Mouse (Mus musculus) ES-CJ7 (cell line): Measurements from ENCODE around the gene Lcmt1.

Experiments
- DNase-seq: peaks from one replicate; pipeline ENCODE4 v3.0.0; 2011; ENCODE audit warnings: low read depth, low spot score

The Lcmt1 gene

DNA sequence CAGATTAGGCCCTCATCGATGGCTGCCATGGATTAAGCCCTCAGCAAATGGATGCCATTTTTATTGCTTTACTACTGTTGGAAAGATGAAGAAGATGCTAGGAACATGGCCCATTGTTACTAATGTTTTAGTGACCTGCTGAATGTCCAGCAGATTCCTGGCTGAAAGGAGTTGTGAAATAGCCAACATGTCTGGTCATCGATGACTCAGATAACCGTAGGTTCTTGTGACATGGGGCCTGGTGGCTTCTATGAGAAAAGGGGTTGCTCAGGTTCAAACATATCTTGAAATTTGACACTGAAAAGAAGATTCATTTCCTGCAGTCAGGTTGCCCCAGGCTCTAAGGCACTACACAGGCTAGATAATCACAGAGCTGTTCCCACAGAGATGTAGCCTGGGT, 85.5 kb downstream of the Lcmt1 start:
- DNase-seq: no peak

DNA sequence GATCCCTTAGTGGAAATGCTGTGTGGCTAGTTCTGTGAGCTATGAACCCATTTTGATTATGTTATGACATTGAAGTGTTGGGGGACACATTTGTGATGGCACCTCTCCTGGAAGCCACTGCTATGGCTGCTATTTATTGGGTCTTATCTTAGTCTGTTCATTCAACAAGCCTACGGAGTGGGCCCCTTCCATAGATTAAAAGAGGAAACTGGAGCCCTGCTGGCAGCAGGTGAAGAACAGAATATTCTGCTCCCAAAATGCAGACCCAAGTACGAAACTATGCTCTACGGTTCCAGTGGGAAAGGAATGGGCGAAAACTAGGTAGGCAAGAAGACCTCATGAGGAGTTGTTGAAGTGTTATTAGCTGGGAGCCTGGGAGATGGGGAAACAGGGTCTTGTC, 88.7 kb downstream of the Lcmt1 start:
- no peak for DNase-seq

DNA sequence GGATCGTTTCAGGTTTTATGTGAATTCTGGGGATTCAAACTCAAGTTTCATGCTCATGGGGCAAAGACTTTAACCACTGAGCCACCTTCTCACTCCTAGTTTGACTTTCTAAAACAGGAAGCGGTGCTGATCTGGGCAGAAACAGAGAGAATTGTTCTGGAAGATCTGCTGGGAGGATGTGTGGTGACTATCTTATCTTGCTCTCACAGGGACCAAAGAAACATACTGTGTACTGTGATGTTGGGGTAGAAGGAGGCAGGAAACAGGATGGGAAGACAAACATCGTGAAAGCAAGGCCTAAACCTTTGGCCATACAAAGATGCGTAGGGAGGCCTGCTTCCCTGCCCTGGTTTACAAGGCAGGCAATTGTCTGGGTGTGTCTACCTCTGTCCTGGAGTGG, 89.7 kb downstream of the Lcmt1 start:
- no peak for DNase-seq

DNA sequence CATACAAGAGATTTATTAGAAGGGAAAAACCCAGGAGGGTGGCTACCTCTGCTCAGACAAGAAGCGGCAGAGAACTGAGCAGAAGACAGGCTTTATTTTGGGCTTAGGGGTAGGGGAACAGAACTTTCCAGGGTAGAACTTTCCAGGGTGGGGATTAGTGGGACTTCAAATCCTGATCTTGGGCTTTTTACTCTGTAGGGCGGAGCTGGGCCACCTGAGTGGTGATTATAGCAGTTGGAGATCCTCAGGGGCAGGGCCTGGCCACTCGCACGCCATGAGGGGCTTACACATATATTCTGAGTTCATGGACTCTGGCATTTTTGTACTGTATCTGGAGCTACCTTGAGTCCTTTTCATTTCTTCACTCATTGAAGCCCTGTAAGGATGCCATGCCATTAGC, 91.7 kb downstream of the Lcmt1 start:
- no peak for DNase-seq

DNA sequence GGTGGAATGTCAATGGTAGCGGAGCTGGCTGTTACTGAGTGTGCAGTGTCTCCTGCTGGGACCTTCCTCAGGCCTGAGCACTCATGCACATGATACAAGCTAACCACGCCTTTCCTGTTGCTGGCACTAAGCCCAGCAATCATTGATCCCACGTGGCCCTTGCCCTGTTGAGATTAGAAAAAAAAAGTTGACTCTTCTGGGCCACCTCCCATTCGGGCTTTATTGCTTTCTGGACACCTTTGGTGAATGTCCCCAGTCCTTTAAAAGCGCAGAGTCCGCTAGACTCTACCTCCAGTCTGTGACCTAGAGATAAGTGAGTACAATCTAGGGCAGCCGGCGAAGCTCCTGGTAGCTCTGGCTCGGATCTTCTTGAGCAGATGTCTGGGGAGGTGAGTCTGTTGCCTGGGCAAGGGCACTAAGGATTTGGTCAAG, 92.5 kb downstream of the Lcmt1 start, which contains the start of gene Aqp8:
Gene Aqp8, plus strand, starts transcription at position 222 of the 432 bp plus-strand sequence.
- DNase-seq: no peak

DNA sequence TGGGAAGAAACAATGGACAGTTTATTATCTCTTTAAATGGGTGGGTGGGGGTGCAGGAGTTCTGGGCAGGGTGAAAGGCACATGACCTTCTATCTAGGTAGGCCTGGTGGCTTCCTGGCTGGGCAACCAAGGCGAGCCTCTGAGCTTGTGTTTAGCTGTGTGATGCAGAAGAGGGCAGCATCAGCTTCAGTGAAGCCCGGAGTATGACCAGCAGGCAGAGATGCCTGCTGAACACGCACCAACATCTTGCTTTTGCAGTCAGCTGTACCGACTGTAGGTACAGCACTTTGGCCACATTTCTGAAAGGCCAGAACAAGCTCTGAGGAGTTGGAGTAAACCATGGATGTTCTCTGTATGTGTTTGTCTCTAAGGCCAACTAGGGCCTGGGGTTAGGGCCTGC, 94.0 kb downstream of the Lcmt1 start:
- no peak for DNase-seq

DNA sequence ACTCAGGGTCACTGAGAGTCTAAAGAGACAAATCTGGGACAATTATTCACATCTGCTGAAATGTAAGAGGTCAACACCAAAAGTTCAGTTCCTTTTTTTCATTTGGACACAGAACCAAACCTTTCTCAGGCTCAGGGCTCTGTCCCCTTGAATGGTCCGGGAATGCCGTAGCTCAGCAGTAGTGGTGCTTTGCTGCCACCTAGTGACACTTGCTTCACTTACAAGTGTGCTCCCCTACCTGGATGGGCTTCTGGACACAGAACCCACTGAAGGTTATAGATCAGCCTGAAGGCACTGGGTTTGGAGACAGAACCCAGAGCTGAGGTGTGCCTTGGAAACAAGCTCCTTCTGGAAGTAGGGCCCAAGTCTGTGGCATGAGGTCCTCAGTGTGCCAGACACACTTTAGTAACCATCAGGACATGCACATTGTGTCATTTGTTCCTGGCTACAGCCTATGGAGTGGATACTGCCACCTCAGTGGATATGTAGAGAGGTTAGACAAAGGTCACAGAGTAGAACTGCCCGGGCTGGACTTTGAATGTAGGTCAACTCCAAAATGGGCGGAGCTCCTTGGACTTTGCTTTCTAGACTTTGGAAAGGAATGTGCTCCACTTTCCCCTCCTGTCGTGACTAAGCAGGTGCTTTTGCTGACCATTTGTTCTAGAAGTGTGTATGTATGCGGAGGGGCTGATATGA, 96.3 kb downstream of the Lcmt1 start:
- DNase-seq: peak; percentile 80

DNA sequence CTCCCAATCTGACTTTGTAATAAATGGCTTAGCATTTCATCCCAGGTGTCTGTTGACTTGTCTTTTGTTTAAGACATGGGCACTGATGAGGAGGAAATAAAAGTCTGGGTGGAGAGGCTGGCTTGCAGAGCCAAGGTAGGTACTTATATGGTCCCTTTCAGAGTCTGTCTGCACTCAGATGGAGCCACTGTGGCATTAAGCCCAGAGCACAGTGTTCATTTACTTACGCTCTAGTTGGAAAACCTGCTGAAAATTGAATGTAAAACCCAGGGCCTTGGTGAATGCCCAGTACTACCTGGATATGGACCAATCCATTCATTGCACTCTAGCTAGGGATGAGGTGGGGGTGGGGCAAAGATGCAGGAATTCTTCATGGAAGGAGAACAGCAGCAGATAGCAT, 98.4 kb downstream of the Lcmt1 start:
- DNase-seq: no peak
